Mouse (Mus musculus) frontal cortex, postnatal 10 days (tissue): ENCODE results near the gene Gimap3.

ENCODE experiments used
- DNase-seq, 2 experiments: peaks; one replicate each; pipeline ENCODE4 v3.0.0; 2022; ENCODE audit warnings: low spot score in 2 of 2, mixed read lengths in 1 of 2

Gene Gimap3

GRCm38 (mm10) chr6:48742422-48743351, 28.0 kb downstream of the Gimap3 start:
- peak in 1 of 2 experiments; percentile 14 for DNase-seq

- no peak for DNase-seq
Observed at GRCm38 (mm10) chr6:48741711-48742206, 28.9 kb downstream of the Gimap3 start.

GRCm38 (mm10) chr6:48741273-48741672, 29.4 kb downstream of the Gimap3 start:
- DNase-seq: no peak

GRCm38 (mm10) chr6:48740501-48741169, 30.0 kb downstream of the Gimap3 start:
- no peak for DNase-seq

GRCm38 (mm10) chr6:48739780-48740055, 30.9 kb downstream of the Gimap3 start:
- DNase-seq: no peak

GRCm38 (mm10) chr6:48738961-48739779, 31.5 kb downstream of the Gimap3 start, which contains the start of gene Gimap1:
Gimap1 (plus strand) TSS chr6:48739054.
- DNase-seq: no peak

GRCm38 (mm10) chr6:48737688-48738087, 33.0 kb downstream of the Gimap3 start:
- no peak for DNase-seq

- DNase-seq: no peak
Observed at GRCm38 (mm10) chr6:48737053-48737452, 33.6 kb downstream of the Gimap3 start.

- no peak for DNase-seq
Observed at GRCm38 (mm10) chr6:48733660-48734059, 37.0 kb downstream of the Gimap3 start.

GRCm38 (mm10) chr6:48732864-48733304, 37.8 kb downstream of the Gimap3 start:
- no peak for DNase-seq

GRCm38 (mm10) chr6:48727761-48728160, 42.9 kb downstream of the Gimap3 start:
- DNase-seq: no peak

- peak; percentile 13 to 23 for DNase-seq
Observed at GRCm38 (mm10) chr6:48725476-48725875, 45.2 kb downstream of the Gimap3 start.

- DNase-seq: no peak
Observed at GRCm38 (mm10) chr6:48723468-48723867, 47.2 kb downstream of the Gimap3 start.

GRCm38 (mm10) chr6:48720326-48720725, 50.3 kb downstream of the Gimap3 start:
- no peak for DNase-seq

GRCm38 (mm10) chr6:48718455-48718854, 52.2 kb downstream of the Gimap3 start, which contains the start of the genes Gm28053 and Gimap7:
Gm28053 (plus strand) TSS chr6:48718607.
Gimap7 (plus strand) TSS chr6:48718621.
- DNase-seq: no peak
